Mouse (Mus musculus): ENCODE data around the gene Grk5. TPM values are rescaled to one million over a fixed set of nuclear protein-coding genes. Genes with fewer than 3 reads are reported as not detected.

The Grk5 gene
- polyA plus RNA-seq, 1 experiment from 2014 or later: 3.5 TPM

DNA sequence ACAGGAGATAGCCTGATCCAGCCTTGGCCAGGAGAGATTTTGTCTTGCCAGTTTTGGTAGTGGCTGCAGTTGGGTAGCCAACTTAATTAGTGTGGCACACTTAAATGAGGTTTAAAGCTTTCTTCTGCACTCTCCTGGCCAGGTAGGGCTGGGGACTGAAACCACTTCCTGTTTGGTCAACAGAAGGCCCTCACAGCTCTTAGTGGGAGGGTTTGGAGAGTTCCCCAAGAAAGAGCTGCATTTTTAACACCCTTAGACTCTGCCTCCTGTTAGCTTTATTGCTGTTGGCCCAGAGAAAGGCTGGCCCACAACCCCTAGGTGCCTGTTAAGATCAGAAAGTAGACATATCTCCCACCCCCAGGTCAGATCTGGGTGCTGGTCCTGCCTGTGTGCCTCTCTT is 45.5 kb downstream of the Grk5 start:
- 0 out of 2 replicates have a peak, but pooled peaks cover 2% of the 10 kb centered on the region for H3K36me3 ChIP-seq (ENCODE audit: control insufficient read depth, insufficient read depth)
- no peak for ATAC-seq (replicated peaks; ENCODE audit: extremely low read depth, insufficient read depth, low FRiP score)
- H3K27me3 ChIP-seq (ENCODE audit: control insufficient read depth, insufficient read depth, low read length): no peaks in the 10 kb centered on the region
- peaks cover 11% of the 10 kb centered on the region for H3K4me1 ChIP-seq (ENCODE audit: control insufficient read depth, insufficient read depth, low read length)
- no peak overlapping the region for H3K27ac ChIP-seq (ENCODE audit: low read length)
- no peak overlapping the region for H3K4me3 ChIP-seq (ENCODE audit: low read length)
- no peak overlapping the region for H3K9ac ChIP-seq (ENCODE audit: low read length)
- H3K4me2 ChIP-seq (ENCODE audit: low read depth, low read length): no peak overlapping the region
- no peaks in the 10 kb centered on the region for H3K9me3 ChIP-seq (replicated peaks; ENCODE audit: control insufficient read depth, low read length)

DNA sequence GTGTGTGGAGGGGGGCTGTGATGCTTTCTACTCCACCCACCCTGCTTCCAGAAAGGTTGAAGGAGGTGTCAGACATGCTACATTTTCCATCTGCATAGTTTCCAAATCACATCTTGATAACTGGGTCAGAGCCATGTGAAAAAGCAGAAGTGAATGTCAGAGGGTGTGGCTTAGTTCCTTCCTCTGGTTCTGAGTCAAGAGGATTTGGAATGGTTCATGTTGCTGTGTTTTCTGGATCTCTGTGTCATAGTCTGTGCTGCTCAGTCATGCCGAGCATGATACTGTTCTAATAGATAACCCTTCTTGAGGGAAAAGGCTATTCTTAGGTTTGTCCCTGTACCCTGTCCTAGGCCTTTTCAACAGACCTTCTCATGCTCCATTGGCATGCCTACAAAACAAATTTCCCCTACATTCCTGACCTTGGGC is 50.4 kb downstream of the Grk5 start:
- Histone ChIP-seq H3K27ac (ENCODE audit: low read length) (peak overlapping the region; percentile 93), H3K4me2 (ENCODE audit: low read depth, low read length) (no peak overlapping the region), H3K36me3 (ENCODE audit: control insufficient read depth, insufficient read depth) (0 out of 2 replicates have a peak, but pooled peaks cover 2% of the 10 kb centered on the region), H3K27me3 (ENCODE audit: control insufficient read depth, insufficient read depth, low read length) (no peaks in the 10 kb centered on the region), H3K4me1 (ENCODE audit: control insufficient read depth, insufficient read depth, low read length) (peaks cover 22% of the 10 kb centered on the region), H3K4me3 (ENCODE audit: low read length) (no peak overlapping the region), H3K9ac (ENCODE audit: low read length) (no peak overlapping the region), H3K9me3 (replicated peaks; ENCODE audit: control insufficient read depth, low read length) (no peaks in the 10 kb centered on the region)
- 9% methylated on average over 1 of the region's 1 CpGs for whole genome bisulfite sequencing
- ATAC-seq (replicated peaks; ENCODE audit: extremely low read depth, insufficient read depth, low FRiP score): peak; percentile 96

- 83% methylated on average over 1 of the region's 1 CpGs for WGBS
- Histone ChIP-seq H3K27me3 (ENCODE audit: control insufficient read depth, insufficient read depth, low read length) (no peaks in the 10 kb centered on the region), H3K4me1 (ENCODE audit: control insufficient read depth, insufficient read depth, low read length) (peaks cover 23% of the 10 kb centered on the region), H3K4me2 (ENCODE audit: low read depth, low read length) (no peak overlapping the region), H3K9ac (ENCODE audit: low read length) (no peak overlapping the region), H3K4me3 (ENCODE audit: low read length) (no peak overlapping the region), H3K27ac (ENCODE audit: low read length) (peak overlapping the region; percentile 93), H3K36me3 (ENCODE audit: control insufficient read depth, insufficient read depth) (0 out of 2 replicates have a peak, but pooled peaks cover 2% of the 10 kb centered on the region), H3K9me3 (replicated peaks; ENCODE audit: control insufficient read depth, low read length) (no peaks in the 10 kb centered on the region)
- no peak for ATAC-seq (replicated peaks; ENCODE audit: extremely low read depth, insufficient read depth, low FRiP score)
Measured at GRCm38 (mm10) chr19:60940866-60941265, 51.3 kb downstream of the Grk5 start.

DNA sequence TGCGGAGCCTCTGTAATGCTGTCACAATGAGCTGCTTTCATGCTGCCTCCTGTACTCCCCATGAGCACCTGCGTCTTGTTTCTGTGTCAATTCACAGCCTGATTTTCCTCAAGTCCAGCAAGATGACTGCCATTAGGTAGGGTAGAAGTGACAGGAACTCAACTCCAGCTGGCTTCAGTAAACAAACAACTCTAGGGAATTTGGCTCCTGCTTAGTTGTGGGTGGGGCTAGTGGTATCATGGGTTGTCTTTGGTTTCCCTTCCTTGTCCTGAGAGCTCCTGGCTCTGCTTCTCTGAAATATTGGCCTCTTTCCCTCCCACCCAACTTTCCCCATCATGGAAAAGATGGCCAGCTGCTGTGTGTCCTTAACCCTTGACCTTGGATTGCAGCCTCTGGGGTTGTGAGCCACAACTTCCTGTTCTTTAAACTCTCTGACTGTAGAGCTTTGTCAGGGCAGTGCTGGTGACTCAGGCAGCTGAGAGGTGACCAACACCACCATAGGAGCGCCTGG is 56.3 kb downstream of the Grk5 start:
- H3K9me3 ChIP-seq (replicated peaks; ENCODE audit: control insufficient read depth, low read length): no peaks in the 10 kb centered on the region
- WGBS: 60% methylated on average over 3 of the region's 3 CpGs
- H3K9ac ChIP-seq (ENCODE audit: low read length): no peak overlapping the region
- no peaks in the 10 kb centered on the region for H3K36me3 ChIP-seq (ENCODE audit: control insufficient read depth, insufficient read depth)
- H3K27ac ChIP-seq (ENCODE audit: low read length): peak overlapping the region; percentile 81
- ATAC-seq (replicated peaks; ENCODE audit: extremely low read depth, insufficient read depth, low FRiP score): peak; percentile 55
- H3K4me3 ChIP-seq (ENCODE audit: low read length): no peak overlapping the region
- H3K4me1 ChIP-seq (ENCODE audit: control insufficient read depth, insufficient read depth, low read length): peaks cover 28% of the 10 kb centered on the region
- H3K27me3 ChIP-seq (ENCODE audit: control insufficient read depth, insufficient read depth, low read length): no peaks in the 10 kb centered on the region
- H3K4me2 ChIP-seq (ENCODE audit: low read depth, low read length): no peak overlapping the region

- Histone ChIP-seq H3K4me3 (ENCODE audit: low read length) (no peak overlapping the region), H3K27ac (ENCODE audit: low read length) (peak overlapping the region; percentile 81), H3K4me1 (ENCODE audit: control insufficient read depth, insufficient read depth, low read length) (peaks cover 27% of the 10 kb centered on the region), H3K9me3 (replicated peaks; ENCODE audit: control insufficient read depth, low read length) (no peaks in the 10 kb centered on the region), H3K36me3 (ENCODE audit: control insufficient read depth, insufficient read depth) (no peaks in the 10 kb centered on the region), H3K27me3 (ENCODE audit: control insufficient read depth, insufficient read depth, low read length) (no peaks in the 10 kb centered on the region), H3K4me2 (ENCODE audit: low read depth, low read length) (no peak overlapping the region), H3K9ac (ENCODE audit: low read length) (no peak overlapping the region)
- WGBS: 37% methylated on average over 2 of the region's 2 CpGs
- peak; percentile 72 for ATAC-seq (replicated peaks; ENCODE audit: extremely low read depth, insufficient read depth, low FRiP score)
Measured at GRCm38 (mm10) chr19:60946656-60947055, 57.1 kb downstream of the Grk5 start.

GRCm38 (mm10) chr19:60948996-60949395 is 59.4 kb downstream of the Grk5 start:
- Histone ChIP-seq H3K9me3 (replicated peaks; ENCODE audit: control insufficient read depth, low read length) (no peaks in the 10 kb centered on the region), H3K4me3 (ENCODE audit: low read length) (no peak overlapping the region), H3K27ac (ENCODE audit: low read length) (peak overlapping the region; percentile 56), H3K4me2 (ENCODE audit: low read depth, low read length) (no peak overlapping the region), H3K9ac (ENCODE audit: low read length) (no peak overlapping the region), H3K36me3 (ENCODE audit: control insufficient read depth, insufficient read depth) (no peaks in the 10 kb centered on the region), H3K4me1 (ENCODE audit: control insufficient read depth, insufficient read depth, low read length) (peaks cover 32% of the 10 kb centered on the region), H3K27me3 (ENCODE audit: control insufficient read depth, insufficient read depth, low read length) (no peaks in the 10 kb centered on the region)
- ATAC-seq (replicated peaks; ENCODE audit: extremely low read depth, insufficient read depth, low FRiP score): no peak
- 57% methylated on average over 1 of the region's 1 CpGs for WGBS

- no peak overlapping the region for H3K4me2 ChIP-seq (ENCODE audit: low read depth, low read length)
- no peak overlapping the region for H3K9ac ChIP-seq (ENCODE audit: low read length)
- H3K36me3 ChIP-seq (ENCODE audit: control insufficient read depth, insufficient read depth): no peaks in the 10 kb centered on the region
- ATAC-seq (replicated peaks; ENCODE audit: extremely low read depth, insufficient read depth, low FRiP score): peak; percentile 39; the same call in 1 of the 2 replicates
- H3K4me3 ChIP-seq (ENCODE audit: low read length): no peak overlapping the region
- no peaks in the 10 kb centered on the region for H3K9me3 ChIP-seq (replicated peaks; ENCODE audit: control insufficient read depth, low read length)
- peaks cover 32% of the 10 kb centered on the region for H3K4me1 ChIP-seq (ENCODE audit: control insufficient read depth, insufficient read depth, low read length)
- peak overlapping the region; percentile 56 for H3K27ac ChIP-seq (ENCODE audit: low read length)
- WGBS: 65% methylated on average over 7 of the region's 7 CpGs
- H3K27me3 ChIP-seq (ENCODE audit: control insufficient read depth, insufficient read depth, low read length): no peaks in the 10 kb centered on the region
Measured at GRCm38 (mm10) chr19:60950056-60950869, 60.7 kb downstream of the Grk5 start.

DNA sequence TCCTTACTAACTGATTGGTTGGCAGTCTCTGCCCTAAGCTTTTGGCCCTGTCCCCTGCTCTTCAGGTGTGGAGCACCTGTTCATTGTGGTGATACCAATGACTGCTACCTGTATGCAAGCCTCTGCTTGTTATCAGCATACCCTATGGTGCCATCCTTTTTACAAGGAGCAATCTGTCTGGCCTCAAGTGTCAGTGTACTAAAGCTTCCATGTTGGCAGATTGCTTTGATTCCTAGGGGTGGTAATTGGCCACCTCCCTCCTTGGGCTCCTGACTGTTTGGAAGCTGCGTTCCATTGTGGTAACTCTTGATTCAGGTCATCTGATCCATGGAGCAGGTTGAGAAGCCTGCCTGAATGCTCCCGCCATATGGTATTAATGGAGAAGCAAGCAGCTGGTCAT is 65.6 kb downstream of the Grk5 start:
- Histone ChIP-seq H3K4me2 (ENCODE audit: low read depth, low read length) (no peak overlapping the region), H3K27ac (ENCODE audit: low read length) (no peak overlapping the region), H3K9me3 (replicated peaks; ENCODE audit: control insufficient read depth, low read length) (no peaks in the 10 kb centered on the region), H3K4me3 (ENCODE audit: low read length) (no peak overlapping the region), H3K9ac (ENCODE audit: low read length) (no peak overlapping the region), H3K4me1 (ENCODE audit: control insufficient read depth, insufficient read depth, low read length) (peaks cover 16% of the 10 kb centered on the region), H3K27me3 (ENCODE audit: control insufficient read depth, insufficient read depth, low read length) (no peaks in the 10 kb centered on the region), H3K36me3 (ENCODE audit: control insufficient read depth, insufficient read depth) (no peaks in the 10 kb centered on the region)
- WGBS: 90% methylated on average over 2 of the region's 2 CpGs
- ATAC-seq (replicated peaks; ENCODE audit: extremely low read depth, insufficient read depth, low FRiP score): no peak

DNA sequence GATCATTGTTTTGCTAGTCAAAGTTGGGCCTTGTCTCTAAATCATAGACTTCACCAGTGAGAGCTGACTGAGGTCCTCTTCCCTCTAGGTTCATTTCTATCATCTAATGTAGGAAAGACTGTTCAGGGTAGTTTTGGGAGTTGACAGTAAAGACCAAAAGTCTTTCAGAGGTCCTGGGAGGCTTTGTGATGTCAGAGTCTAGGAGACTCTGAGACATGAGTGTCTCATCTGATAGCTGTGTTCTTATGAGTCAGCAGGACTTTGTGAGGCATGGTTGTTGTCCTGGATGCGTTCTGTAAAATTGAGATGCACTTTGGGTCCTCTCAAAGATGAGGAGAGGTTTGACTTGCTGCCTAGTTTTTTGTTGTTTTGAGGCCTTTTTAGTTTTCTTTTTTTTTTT is 66.2 kb downstream of the Grk5 start:
- ATAC-seq (replicated peaks; ENCODE audit: extremely low read depth, insufficient read depth, low FRiP score): no peak
- Histone ChIP-seq H3K36me3 (ENCODE audit: control insufficient read depth, insufficient read depth) (no peaks in the 10 kb centered on the region), H3K4me2 (ENCODE audit: low read depth, low read length) (no peak overlapping the region), H3K4me1 (ENCODE audit: control insufficient read depth, insufficient read depth, low read length) (peaks cover 11% of the 10 kb centered on the region), H3K9me3 (replicated peaks; ENCODE audit: control insufficient read depth, low read length) (no peaks in the 10 kb centered on the region), H3K4me3 (ENCODE audit: low read length) (no peak overlapping the region), H3K27me3 (ENCODE audit: control insufficient read depth, insufficient read depth, low read length) (no peaks in the 10 kb centered on the region), H3K27ac (ENCODE audit: low read length) (no peak overlapping the region), H3K9ac (ENCODE audit: low read length) (no peak overlapping the region)
- 89% methylated on average over 1 of the region's 1 CpGs for WGBS

Data from heart, embryonic 16.5 days (tissue).